Mouse (Mus musculus): Measurements from ENCODE around the gene Grin3a.

Gene Grin3a

DNA sequence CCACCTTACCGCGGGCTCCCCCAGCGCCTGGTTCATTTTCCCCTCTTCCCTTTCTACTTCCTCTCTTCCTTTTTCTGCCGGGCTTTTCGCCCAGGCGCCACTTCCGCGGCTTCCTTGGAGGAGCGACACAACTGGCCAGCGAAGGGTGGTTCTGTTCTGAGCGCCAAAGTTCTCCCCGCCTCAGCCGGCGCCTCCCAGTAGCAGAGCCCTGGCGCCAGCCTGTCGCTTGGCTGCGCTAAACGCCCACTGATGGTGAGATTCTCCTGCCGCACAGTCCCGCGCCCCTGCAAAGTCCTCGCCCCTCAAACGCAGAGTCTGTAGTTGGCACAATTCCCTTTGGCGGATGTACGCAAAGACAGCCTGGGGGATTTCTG is at the start of gene Grin3a:
Gene Grin3a, minus strand, starts transcription at position 133 of the 374 bp plus-strand sequence.
- DNase-seq (ENCODE audit: low spot score in 2 of 2): no peak

DNA sequence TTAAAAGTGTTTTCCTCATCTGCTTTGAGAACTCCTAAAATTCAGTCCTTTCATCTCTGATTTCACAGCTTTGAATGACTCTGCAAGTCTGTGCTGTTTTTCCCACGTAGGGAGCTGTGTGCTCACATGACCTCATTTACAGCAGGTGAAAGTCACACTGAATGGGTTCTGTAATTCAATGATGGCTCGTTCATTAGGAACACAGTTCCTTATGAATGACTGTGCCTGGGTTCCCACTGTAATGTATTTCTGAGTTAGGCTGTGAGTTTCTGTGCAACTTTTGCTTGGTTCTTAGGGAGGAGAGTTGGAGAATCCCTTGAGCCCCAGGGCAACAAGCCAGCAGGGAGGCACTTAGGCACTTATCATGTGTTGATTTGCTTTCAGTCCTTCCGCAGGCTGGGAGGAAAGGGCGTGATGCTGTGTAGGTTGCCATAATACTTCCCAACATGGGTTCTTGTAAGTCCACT is 46.3 kb upstream of the Grin3a start:
- no peak for DNase-seq (ENCODE audit: low spot score in 2 of 2)

DNA sequence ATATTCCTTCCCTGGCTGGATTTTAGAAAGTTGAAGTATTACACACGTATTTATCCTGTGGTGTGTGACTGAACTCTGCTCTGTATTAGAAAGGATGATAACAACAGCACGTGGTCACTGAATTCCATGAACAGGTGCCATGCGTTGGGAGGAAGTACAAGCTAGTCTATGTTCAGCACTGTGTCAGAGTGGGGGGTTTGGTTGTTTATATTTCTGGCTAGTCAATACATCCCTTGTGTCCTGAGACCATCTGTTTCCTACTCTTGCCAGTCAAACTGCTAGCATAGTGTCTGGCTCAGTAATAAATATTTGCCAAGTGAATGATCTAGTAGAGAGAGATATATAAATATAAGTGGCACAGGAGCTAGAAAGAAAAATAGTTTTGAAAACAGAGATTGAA is 31.5 kb upstream of the Grin3a start:
- DNase-seq (ENCODE audit: low spot score in 2 of 2): no peak

DNA sequence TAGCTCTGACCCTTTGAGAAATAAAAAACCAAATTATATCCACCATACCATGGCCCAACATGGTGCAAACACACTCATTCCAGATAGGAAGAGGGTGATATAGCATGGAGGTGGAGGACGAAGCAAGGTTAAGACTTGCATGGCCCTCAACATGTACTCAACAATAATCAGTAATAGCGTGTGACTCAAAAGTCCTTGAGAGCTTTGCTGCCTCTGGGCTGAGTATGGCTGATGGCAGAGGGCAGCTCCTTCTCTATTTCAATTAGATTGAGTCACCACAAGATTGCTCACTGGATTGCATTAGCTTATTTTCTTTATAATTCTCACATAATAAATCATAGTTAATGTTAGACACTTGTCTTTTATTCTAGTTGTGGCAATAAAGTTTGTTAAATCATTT is 15.1 kb upstream of the Grin3a start:
- DNase-seq (ENCODE audit: low spot score in 2 of 2): no peak

DNA sequence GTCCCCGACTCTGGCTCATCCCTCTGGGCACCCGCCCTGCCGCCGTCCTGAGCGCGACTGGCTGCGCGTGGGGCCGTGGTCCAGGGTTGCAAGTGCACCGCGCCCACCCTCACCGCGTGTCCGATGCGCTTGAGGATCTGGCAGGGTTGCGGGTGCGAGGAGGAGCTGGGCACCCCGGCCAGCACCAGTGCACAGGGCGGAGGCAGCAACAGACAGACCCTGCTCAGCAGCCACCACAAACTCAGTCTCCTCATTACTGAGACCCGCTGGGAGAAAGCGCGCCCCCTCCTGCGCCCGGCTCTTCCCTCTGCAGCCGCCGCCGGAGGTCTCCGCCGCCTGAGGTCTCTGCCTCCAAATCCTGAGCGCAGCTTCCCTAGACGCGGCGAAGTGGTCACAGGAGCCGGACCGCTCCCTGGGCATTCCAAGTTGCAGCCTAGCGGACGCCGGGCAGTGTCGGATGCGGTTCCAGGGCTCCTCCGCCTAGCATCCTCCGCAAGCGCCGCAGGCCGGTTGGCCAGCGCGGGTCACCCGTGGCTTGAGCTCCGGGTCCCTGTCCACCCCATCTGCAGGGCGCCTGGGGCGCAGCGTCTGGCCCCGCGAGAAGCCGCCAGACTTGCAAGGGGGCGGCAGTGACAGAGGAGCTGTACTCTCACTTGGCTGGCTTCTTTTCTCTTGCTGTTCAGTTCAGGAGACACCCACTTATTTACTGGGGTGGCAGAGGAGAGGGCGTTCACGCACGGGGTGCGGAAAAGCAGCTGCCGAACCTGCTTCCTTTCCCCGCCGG is 524 bp downstream of the Grin3a start:
- no peak for DNase-seq (ENCODE audit: low spot score in 2 of 2)

DNA sequence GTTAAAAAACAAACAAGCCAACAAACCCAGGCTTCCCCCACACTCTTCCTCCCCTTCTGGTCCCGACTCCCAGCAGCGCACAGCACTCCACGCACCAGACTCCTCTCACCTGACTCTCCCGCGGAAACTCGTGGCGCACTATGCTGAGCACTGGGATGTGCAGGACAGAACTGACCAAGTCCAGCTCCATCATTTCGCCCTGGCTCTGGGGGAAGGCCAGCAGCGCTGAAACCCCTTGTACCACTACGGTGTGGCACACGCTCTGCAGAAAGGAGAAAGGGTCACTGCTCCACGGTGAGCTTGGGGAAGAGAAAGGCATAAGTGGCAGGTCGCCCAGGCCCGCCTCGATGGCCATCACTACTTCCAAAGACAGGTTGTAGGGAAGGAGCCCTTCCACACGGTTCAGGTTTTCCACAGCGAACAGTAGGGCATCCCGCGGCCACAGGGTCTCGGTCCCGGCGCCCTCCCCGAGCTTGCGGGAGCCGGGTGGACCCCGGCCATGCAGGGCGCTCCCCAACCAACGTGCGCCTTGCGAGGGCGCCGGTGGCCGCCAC is 1.2 kb downstream of the Grin3a start:
- no peak for DNase-seq (ENCODE audit: low spot score in 2 of 2)

DNA sequence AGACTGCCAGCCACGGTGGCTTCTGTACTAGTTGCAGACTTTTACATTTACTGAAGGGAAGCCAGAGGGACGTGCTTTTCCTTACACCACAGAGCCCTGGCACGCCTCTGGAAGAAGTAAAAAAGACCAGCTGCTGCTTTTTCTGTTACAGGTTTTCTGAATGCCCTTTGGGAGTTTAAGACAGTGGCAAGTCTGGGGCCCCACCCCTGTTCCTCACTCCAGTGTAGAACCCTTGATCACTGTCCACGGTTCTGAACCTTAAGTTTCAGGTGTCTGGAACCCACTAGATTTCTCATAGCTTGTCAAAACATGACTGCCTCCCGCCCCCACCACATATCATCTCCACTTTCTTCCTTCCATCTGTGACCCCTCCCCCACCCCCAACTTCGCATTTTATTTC is 1.8 kb downstream of the Grin3a start:
- no peak for DNase-seq (ENCODE audit: low spot score in 2 of 2)

DNA sequence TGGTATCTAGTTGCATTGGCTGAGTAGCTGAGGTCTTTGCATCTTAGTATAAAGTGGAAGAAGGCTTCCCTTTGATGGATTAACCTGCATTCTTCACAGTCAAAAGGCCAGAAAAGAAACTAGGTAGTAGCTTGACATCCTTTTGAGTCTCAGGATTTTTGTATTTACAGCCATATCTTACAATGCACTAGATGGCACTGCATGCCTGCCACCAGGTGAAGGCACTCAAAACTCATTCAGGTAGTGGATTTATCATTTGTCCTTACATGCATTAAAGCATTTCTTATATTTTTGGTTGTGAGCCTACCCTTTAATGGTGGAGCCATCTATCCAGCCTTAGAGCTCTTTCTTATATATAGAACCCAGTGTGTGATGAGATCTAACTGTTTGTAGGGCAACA is 13.5 kb downstream of the Grin3a start:
- DNase-seq (ENCODE audit: low spot score in 2 of 2): no peak

DNA sequence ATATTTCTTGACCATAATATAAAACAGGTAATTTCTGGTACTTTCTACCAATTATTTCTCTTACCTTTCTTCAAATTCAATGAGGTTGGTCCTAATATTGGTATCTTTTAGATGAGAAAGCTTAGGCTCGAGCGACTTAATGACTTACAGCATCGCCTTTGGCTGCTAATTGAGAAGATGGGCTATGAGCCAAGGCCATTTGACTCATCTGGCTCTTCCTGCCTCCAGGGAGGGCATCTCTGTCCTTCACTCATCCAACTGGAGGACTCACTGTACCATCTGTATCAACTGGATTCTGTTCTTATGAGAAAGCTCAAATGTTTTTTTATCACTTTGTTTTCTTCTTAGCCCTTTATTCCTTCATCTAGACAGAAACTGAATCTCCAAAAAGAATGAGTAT is 31.7 kb downstream of the Grin3a start:
- DNase-seq (ENCODE audit: low spot score in 2 of 2): no peak

DNA sequence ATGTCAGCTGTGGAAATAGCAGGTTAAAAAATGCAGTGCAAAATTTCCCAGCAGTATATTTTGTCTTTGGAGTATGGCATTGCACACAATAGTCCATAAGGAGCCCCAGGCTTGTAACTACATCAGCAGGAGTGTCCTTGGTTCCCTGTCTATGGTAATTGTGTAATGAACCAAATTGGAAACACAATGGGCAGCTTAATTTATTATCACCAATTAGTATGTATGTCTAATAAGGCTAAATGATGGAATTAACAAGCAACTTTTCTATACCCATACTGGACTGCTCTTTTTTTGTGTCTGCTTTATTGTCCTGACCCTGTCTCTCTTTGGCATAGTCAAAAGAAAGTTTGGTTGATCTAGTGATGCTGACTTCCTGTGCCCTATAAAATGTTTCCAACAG is 38.8 kb downstream of the Grin3a start:
- no peak for DNase-seq (ENCODE audit: low spot score in 2 of 2)

DNA sequence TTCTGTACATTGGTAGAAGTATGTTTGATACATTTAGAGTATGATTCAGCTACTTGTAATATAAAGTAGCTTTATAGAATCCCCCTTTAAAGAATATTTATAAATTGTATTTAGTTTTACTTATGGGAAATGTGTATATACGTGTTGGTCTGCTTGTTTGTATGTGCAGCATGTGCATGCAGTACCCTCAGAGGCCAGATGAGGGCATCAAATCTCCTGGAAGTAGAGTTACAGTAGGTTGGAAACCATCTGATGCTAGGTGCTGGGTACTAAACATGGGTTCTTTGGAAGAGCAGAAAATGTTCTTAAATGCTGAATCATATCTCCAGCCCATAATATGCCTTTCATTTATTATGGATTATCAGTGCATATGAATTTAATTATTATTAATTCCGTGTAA is 46.2 kb downstream of the Grin3a start:
- no peak for DNase-seq (ENCODE audit: low spot score in 2 of 2)

DNA sequence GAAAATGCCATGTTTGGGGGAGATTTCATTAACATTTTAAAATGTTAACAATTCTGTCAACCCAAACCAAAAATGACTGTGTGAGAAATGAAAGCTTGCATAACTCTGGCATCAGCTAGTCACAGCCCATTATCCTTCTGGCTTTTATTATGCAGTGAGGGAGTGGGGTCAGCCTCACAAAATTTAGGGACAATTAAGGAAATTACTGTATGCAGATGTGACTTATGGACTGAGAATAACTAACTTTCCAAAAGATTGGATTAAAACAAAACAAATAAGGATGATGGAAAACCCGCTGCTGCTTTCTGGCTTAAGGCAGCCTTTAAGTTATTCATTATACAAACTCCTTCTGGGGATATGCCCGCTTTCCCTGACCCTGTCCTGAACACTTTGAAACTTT is 56.6 kb downstream of the Grin3a start:
- DNase-seq (ENCODE audit: low spot score in 2 of 2): no peak

DNA sequence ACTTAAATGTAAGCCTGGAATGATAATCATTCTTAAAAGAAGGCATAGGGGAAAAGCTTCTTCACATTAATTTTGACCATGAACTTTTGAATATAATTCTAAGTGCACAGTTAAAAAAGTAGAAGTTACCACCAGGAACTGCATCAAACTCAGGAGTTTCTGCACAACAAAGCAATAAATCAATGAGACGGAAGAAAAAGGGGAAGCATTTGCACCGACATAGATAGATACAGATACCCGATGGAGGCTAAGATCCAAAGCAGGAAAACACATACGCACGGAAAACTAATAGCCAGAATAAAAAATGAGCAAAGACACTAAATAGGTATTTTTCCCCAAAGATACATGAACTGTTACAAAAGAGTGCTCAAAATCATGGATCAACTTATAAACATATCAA is 102.7 kb downstream of the Grin3a start:
- DNase-seq (ENCODE audit: low spot score in 2 of 2): no peak

DNA sequence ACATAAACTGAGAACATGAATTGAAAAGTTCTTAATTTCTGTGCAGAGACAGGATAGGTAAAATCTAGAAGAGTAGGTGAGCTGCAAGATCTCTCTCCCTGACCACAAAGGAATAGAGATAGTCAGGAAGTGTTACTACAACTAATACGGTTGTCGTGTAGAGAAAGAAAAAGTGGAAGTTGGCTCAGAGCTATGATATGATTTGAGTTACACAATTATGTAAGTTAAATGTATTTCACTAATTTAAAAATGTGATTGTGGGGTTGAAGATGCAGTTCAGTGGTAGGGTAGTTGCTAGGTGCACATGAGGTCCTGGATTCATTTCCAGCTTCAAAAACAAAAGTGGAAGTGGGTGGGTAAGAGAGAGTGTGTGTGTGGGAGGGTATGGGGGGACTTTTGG is 103.6 kb downstream of the Grin3a start:
- no peak for DNase-seq (ENCODE audit: low spot score in 2 of 2)

DNA sequence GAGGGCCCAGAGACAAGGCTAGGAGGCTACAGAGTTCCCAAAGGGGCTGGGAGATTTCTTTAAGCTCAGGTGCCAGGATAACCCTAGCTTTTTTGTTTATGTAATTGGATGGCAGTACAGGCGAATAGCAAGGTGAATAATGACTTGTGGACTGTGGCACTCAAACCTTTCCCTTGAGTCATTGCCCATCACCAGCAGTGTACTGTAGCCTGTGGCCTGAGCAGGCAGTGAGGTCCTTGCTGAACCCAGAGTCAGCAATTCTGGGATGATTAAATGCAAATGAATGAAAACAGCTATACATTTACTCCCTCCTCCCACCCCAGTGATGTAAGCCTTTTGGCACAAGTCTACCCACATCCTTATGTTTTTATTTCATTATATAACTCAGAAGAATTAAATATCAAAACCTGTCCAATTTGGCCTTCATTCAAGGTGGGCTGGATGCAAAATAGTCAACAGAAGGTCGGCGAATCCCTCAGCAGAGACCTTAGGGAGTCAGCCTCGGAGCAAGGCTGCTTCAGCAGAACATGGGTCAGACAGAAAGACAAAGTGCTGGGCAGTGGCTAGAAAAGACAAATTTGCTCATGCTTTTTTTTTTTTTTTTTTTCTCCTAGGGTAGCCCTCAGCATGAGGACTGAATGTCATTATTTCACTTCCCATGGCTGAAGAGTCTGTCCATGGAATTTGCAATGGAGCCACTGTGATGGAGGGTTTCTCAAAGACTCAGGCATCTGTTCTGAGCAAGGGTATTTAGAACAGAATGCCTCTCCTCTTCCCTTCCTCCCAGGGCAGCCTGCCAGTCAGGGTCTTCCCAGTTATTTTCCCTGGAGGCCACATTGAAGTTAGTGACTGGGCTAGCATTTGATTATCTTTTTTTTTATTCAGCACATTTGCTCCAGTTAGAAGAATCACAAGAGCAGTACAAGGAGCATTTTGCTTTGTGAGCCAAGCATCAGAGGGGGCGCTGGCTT is 104.5 kb downstream of the Grin3a start:
- DNase-seq (ENCODE audit: low spot score in 2 of 2): no peak

DNA sequence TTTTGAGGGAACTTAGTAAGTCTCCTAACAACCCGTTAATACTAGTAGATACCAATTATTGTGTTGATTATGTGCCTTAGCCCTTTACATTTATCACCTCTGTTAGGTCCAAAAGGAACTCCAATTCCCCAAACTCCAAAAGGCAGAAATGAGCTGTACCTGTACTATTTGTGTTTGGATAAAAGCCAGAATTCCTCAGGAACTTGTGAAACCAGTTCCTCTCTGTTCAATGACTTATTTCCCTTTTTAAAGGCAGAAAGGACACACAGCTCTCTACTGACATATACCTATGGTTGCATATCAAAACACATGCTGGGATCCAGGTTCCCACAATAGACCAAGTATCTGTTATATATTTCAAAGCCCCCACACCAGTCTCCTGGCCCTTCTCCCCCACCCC is 106.0 kb downstream of the Grin3a start:
- DNase-seq (ENCODE audit: low spot score in 2 of 2): no peak

DNA sequence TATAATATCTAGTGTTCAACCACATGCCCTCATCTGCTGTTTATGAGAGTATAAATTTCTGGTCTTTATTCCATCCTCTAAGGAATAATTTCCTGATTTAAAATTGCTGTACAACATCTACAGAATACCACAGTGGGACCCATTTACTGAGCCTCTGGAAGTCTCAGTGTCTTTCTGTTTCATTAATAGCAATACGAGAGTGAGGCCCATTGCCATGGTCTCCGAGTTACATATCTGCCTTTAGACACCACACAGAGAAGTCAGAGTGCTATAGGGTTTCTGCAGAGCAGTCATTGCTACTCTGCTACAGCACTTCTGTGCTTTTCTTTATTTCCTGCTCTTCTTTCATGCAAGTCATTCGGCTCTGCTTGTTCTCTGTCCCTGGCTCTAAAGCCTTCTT is 116.2 kb downstream of the Grin3a start:
- no peak for DNase-seq (ENCODE audit: low spot score in 2 of 2)

DNA sequence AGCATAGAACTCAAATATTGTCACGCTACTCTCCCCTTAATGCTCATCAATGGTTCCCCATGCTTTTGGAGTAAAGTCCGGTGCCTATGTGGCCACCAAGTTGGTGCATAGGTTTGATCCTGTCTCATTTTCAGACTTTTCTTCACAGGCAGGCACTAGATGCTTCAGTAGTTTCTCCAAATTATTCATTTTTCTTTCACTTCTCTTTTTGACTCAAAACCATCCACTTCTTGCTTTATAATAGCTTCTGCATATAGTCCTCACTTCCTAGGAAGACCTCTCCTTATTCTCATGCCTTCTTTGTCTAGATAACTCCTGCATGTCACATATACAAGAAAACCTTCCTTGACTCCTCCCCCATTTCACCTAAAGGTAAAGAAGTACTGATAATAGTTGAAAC is 121.6 kb downstream of the Grin3a start:
- DNase-seq (ENCODE audit: low spot score in 2 of 2): no peak

DNA sequence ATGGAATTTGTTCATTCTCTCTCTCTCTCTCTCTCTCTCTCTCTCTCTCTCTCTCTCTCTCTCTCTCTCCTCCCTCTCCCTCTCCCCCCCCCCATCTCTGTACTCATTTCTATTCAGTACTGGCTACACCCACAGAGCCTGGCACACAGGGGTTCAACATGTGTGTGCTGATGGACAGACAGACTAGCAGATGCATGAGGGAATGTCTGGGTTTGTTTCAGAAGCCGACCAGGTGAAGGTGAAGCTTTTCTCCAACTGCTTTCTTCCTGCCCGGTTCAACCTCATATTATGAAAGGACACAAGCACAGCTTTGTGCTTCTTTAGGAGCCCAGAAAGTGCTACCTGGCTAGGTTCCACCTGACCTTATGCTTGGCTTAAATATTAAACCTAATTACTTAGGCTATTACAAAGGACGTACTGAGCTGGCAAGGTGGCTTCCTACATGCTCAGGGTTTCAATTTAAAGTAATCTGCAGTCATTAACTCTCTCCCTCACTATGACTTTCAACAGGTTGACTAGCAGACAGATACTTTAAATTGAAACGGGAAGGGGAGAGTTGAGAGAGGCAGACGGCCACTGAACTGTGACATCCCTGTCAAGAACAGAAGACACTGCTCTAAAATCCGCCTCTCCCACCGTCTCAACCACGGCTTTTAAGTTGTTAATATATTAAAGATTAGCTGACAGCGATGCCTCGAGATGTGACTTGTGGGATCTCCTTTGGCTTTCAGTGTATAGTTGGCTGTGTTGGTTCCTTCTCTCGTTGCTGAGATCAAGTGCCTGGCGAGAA is 153.9 kb downstream of the Grin3a start:
- no peak for DNase-seq (ENCODE audit: low spot score in 2 of 2)

DNA sequence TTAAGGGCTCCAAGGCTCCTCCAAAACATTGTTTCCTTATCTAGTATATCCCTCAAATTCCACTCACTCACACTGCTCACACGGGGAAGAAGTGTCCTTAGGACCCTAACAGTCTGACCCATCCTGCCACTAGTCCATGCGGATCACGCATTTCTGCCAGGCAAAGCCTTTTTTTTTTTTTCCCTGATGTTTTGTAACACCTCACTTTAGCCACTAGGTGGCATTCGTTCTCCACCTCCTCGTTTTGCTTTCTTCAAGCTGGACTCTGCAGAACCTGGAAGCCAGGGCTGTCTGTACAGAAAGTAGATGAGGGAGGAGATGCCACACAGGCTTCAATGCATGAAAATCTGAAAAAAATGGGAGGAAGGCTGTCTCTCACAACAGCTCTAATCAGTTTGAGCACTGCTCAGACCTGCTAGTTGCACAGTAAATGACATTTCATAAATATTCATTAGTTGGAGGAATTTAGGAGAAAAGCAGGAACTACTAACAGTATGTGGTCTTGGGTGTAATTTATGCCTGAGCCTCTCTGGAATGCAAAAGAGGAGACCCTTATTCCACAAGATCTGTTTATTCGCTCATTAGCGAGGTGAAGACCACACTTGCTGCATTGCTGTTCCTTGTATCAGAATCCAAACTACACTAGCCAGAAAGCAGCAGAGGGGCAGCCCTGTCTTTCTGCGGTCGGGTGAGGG is 156.8 kb downstream of the Grin3a start:
- DNase-seq (ENCODE audit: low spot score in 2 of 2): no peak

DNA sequence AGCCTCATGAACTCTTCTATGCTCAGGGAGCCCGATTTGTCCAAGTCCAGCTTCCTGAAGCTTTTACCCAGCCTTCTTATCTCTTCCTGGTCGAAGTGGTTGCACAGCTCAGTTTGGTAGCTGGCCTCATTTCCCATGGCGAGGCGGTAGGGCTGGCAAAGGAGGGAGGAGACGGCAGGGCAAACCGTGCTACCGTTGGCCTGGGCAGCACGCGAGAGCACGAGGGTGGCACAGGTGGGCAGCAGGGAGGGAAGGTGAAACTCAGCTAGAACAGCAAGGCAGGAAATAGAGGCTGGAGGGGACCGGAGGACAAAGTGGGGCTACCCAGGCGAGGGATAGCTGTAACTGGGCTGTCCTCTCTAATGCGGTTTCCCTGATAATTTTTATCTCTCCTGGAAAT is 163.7 kb downstream of the Grin3a start, which contains the start of gene Ppp3r2:
Gene Ppp3r2, minus strand, starts transcription at position 213 of the 400 bp plus-strand sequence.
- DNase-seq (ENCODE audit: low spot score in 2 of 2): no peak

Data from spleen, postnatal 14 days (tissue).